Mouse (Mus musculus): ENCODE measurements around the gene Stoml3.

DNA sequence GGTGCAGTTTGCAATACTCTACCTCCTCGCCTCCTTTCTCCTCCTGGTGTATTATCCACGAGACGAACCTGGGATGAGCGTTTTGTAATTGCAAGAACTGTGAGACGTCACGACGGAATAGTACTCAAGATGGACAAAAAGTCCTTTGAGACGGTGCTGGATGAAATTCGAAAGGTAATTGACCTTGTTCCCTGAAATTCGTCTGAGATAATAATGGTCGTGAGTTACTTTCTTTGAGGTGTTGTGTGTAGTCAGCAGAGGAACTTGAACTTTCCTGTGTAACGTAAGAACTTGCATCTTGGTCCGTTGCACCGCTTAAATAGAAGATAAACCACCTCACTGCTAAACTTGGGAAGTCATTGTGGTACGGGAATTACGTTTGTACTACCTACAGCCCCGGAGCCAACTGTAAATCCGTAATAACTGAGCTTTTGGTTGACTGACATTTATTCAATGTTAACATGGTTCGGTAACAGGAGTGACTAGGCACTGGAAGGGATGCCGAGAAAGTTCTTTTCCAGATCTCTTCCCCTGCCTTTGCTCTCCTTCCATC, 24.2 kb upstream of the Stoml3 start:
- TF ChIP-seq ZNF384 (IDR thresholded peaks at IDR 0.05; ENCODE audit: low read depth, low read length) (no peak), HCFC1 (IDR thresholded peaks at IDR 0.05; ENCODE audit: borderline replicate concordance, insufficient read depth, low read length) (no peak)

Measured in ES-E14 (cell line).